Comparison of ENCODE assay signal across 21 mouse cellular contexts in genomic region chr5:67155582-67155981, GRCm38 (mm10). TPM values are rescaled to one million over a fixed set of nuclear protein-coding genes. Genes with fewer than 3 reads are reported as not detected.
DNase-seq lines count a peak whose midpoint lies in the region; ATAC-seq and TF ChIP-seq lines count a peak whose summit lies in the region.
"Had no signal": no experiment of that assay in that cellular context is flagged by ENCODE, and none has a peak within 500 bp of the region (broad histone marks: within the 10 kb centered on the region; RNA-seq: fewer than 3 reads in every experiment).

No protein-coding gene starts in this region.

- H3K4me2 ChIP-seq in intestine, postnatal 0 days (replicated peaks; ENCODE audit: low read depth): no peak overlapping the region
- H3K4me2 ChIP-seq: midbrain, embryonic 13.5 days; neural tube, embryonic 12.5 days had no signal

- no peak overlapping the region for H3K9ac ChIP-seq in ES-E14 (ENCODE audit: insufficient read depth, low read depth, low read length, poor library complexity, severe bottlenecking)
- no peak overlapping the region for H3K9ac ChIP-seq in intestine, postnatal 0 days (ENCODE audit: low read depth, low read length)
- H3K9ac ChIP-seq: midbrain, embryonic 13.5 days; neural tube, embryonic 12.5 days had no signal

- H3K27ac ChIP-seq in ES-E14 (ENCODE audit: insufficient read depth, low read depth, low read length, poor library complexity, severe bottlenecking): no peak overlapping the region
- H3K27ac ChIP-seq in intestine, postnatal 0 days (ENCODE audit: low read depth, low read length): no peak overlapping the region
- H3K27ac ChIP-seq: midbrain, embryonic 13.5 days; neural tube, embryonic 12.5 days had no signal

- no peaks in the 10 kb centered on the region for H3K27me3 ChIP-seq in intestine, postnatal 0 days (replicated peaks; ENCODE audit: control insufficient read depth, insufficient read depth, low read length)
- H3K27me3 ChIP-seq: midbrain, embryonic 13.5 days; neural tube, embryonic 12.5 days had no signal

- peak; percentile 60 for ATAC-seq in intestine, postnatal 0 days
- peak; percentile 79 for ATAC-seq in megakaryocyte-erythroid progenitor cell, adult 5-6 weeks (replicated peaks; ENCODE audit: low FRiP score, low TSS enrichment, poor library complexity, severe bottlenecking)
- no peak for ATAC-seq in activated CD4-positive, CD25-positive, alpha-beta regulatory T cell, adult 4 months
- ATAC-seq: inflammation-experienced regulatory T-cells, adult 6 months; lung, postnatal 0 days; midbrain, embryonic 13.5 days had no signal

- peaks cover 0 to 3% of the 10 kb centered on the region in 2 experiments; a peak in 2 of 4 replicates for H3K4me1 ChIP-seq in ES-E14 (ENCODE audit: control insufficient read depth in 2 of 2, insufficient read depth in 2 of 2, low read length in 2 of 2, poor library complexity in 1 of 2)
- no peaks in the 10 kb centered on the region for H3K4me1 ChIP-seq in intestine, postnatal 0 days (replicated peaks; ENCODE audit: control insufficient read depth, insufficient read depth, low read length)
- H3K4me1 ChIP-seq: midbrain, embryonic 13.5 days; neural tube, embryonic 12.5 days had no signal

- H3K36me3 ChIP-seq in ES-E14 (ENCODE audit: control insufficient read depth, insufficient read depth, low read length, poor library complexity, severe bottlenecking): no peaks in the 10 kb centered on the region
- no peaks in the 10 kb centered on the region for H3K36me3 ChIP-seq in intestine, postnatal 0 days (ENCODE audit: control insufficient read depth, insufficient read depth)
- H3K36me3 ChIP-seq: midbrain, embryonic 13.5 days; neural tube, embryonic 12.5 days had no signal

- in situ Hi-C loops in ES-E14 (cut with MboI; ENCODE audit: low sequenced_read_pairs in 2 of 2, unreplicated experiment in 2 of 2): no loop called here

- peak; percentile 87 for DNase-seq in ES-E14 (ENCODE audit: low read depth, low spot score)
- peak; percentile 14 for DNase-seq in c-Kit-positive CD71-positive TER-119-negative erythroid progenitor cells, embryonic 14.5 days (ENCODE audit: low read depth)
- no peak for DNase-seq in left cerebral cortex, adult 11 months (ENCODE audit: low spot score)
- no peak for DNase-seq in kidney, adult 9 months
- no peak for DNase-seq in adrenal gland, postnatal 36 days
- DNase-seq: adrenal gland, adult 2 months; cerebellum, postnatal 36 days; thymus, adult 2 months had no signal

- TF ChIP-seq CTCF in intestine, postnatal 0 days (IDR thresholded peaks at IDR 0.05; ENCODE audit: low read depth): no peak

- H3K4me3 ChIP-seq in ES-E14 (ENCODE audit: insufficient read depth in 1 of 2, low read depth in 1 of 2, low read length in 2 of 2, poor library complexity in 1 of 2, severe bottlenecking in 1 of 2): no peak overlapping the region
- no peak overlapping the region for H3K4me3 ChIP-seq in intestine, postnatal 0 days (ENCODE audit: low read depth, low read length)
- H3K4me3 ChIP-seq: midbrain, embryonic 13.5 days; neural tube, embryonic 12.5 days had no signal

- no peaks in the 10 kb centered on the region for H3K9me3 ChIP-seq in ES-E14 (ENCODE audit: control insufficient read depth, insufficient read depth, low read depth, low read length)
- H3K9me3 ChIP-seq in intestine, postnatal 0 days (ENCODE audit: control insufficient read depth): no peaks in the 10 kb centered on the region
- H3K9me3 ChIP-seq: midbrain, embryonic 13.5 days; neural tube, embryonic 12.5 days had no signal

TF ChIP-seq in ES-E14, 5 proteins besides CTCF, POLR2A, EP300 and RAD21:
- TF ChIP-seq HCFC1 (IDR thresholded peaks at IDR 0.05; ENCODE audit: borderline replicate concordance, insufficient read depth, low read length) (no peak), ZC3H11A (IDR thresholded peaks at IDR 0.05; ENCODE audit: borderline replicate concordance, low read depth, low read length) (no peak), CHD2 (IDR thresholded peaks at IDR 0.05; ENCODE audit: low read depth, low read length) (no peak), MAFK (IDR thresholded peaks at IDR 0.05; ENCODE audit: insufficient read depth, low read depth, low read length) (no peak), ZNF384 (IDR thresholded peaks at IDR 0.05; ENCODE audit: low read depth, low read length) (no peak)

RNA-seq across cellular contexts. Expression of gene Phox2b, which starts 56.5 kb away (rescaled TPM):
- total RNA-seq in ES-E14 (2012; rRNA removed): 0.09 TPM in 1 of 2 replicates, not detected in the other
- polyA plus RNA-seq in intestine, postnatal 0 days (2015; fragmentation: Nextera tagmentation; extraction: Ambion mirVana): 10.8 and 12.0 TPM in 2 replicates
- total RNA-seq in megakaryocyte-erythroid progenitor cell, adult 5-6 weeks (2014; fragmentation: Nextera tagmentation): not detected in 2 replicates
- total RNA-seq in megakaryocyte-erythroid progenitor cell, adult 5-6 weeks (2017): not detected in 2 replicates
- under 1 TPM in 1 of 2 experiments, not detected in 1; 0.11 TPM for polyA plus RNA-seq in activated CD4-positive, CD25-positive, alpha-beta regulatory T cell, adult 4 months (2017; shearing (Covaris generic))
- 10 to 100 TPM; 18.1 to 20.0 TPM for total RNA-seq in adrenal gland, postnatal 36 days (2021)
- total RNA-seq: layer of hippocampus, adult 18-20 months; left cerebral cortex, postnatal 14 days had no signal
- polyA plus RNA-seq: frontal cortex, adult 2 months; gonadal fat pad, adult 2 months; heart, postnatal 0 days; spleen, adult 2 months; thymus, adult 2 months had no signal

Comparison
In these comparisons a context has a peak if more than half of its experiments do, and no peak if none do; other contexts are left out.
1. DNase-seq: peak in ES-E14 (single experiment) and c-Kit-positive CD71-positive TER-119-negative erythroid progenitor cells, embryonic 14.5 days (single experiment); none in left cerebral cortex, adult 11 months (single experiment), kidney, adult 9 months (single experiment) and adrenal gland, postnatal 36 days (0 of 2).
2. RNA of gene Phox2b, which starts 56.5 kb away (total RNA-seq): 18.1 to 20.0 TPM in adrenal gland, postnatal 36 days; 0.09 TPM in ES-E14 and not detected in megakaryocyte-erythroid progenitor cell, adult 5-6 weeks; every median in the first group is over 10 times any median in the second.